Mouse (Mus musculus) bone marrow, adult 2 months (tissue): ENCODE measurements around the gene B3gnt6.

Source experiments
- CTCF ChIP-seq: fragments of 200-500 bp; IDR thresholded peaks from 2 replicates; pipeline ENCODE4 v1.5.1; 2011; ENCODE audit warnings: low read length, control low read depth; ENCODE audit not compliant: control insufficient read depth, insufficient read depth
- POLR2A ChIP-seq: fragments of 200-500 bp; IDR thresholded peaks from 2 replicates; pipeline ENCODE4 v1.6.1; 2011; ENCODE audit warnings: low read depth, mild to moderate bottlenecking, control low read depth, low read length, borderline replicate concordance; ENCODE audit not compliant: control insufficient read depth

DNA sequence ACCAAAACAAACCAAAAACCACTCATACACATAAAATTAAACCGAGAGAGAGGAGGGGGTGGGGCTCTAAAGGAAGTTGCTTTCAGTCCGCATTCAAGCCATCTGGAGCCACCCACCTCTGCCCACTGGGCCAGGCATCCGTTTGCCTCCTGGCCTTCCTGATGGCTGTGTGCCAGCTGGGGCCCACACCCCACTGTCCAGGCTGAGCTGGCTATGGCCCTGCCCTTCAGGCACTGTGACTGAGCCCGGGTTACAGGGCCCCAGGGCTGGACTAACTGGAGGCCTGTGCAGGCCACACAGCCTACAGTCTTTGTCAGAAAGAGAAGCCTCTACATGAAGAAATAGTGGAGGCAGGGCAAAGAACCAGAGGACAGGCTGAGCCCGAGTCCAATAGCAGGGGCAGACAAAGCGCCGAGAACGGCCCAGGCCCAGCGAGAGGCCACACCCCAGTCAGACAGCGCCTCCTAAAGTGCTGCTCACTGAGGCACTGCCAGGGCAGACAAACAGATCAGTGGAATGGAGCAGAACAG, 34.2 kb downstream of the B3gnt6 start:
- TF ChIP-seq CTCF (peak; percentile 32; the same call in 1 of the 2 replicates), POLR2A (peak; percentile 43; the same call in 1 of the 2 replicates)
